Mouse (Mus musculus) retina, adult 2 months (tissue): ENCODE measurements around the gene Ntng1.
"Not testable (repeated sequence)": the region's sequence is repeated elsewhere in the genome, so short reads cannot be mapped to it uniquely, and the experiment has no call there.

Source experiments
- DNase-seq: peaks from one replicate; pipeline ENCODE4 v3.0.0-alpha.2; 2012; ENCODE audit warnings: low read depth, low spot score

The Ntng1 gene

GRCm38 (mm10) chr3:109782289-109782951, 361.4 kb downstream of the Ntng1 start:
- peak; percentile 20 for DNase-seq

GRCm38 (mm10) chr3:109781917-109782288, 361.9 kb downstream of the Ntng1 start:
- DNase-seq: no peak

- DNase-seq: no peak
These were observed 368.6 kb downstream of the Ntng1 start for GRCm38 (mm10) chr3:109775200-109775599.

DNA sequence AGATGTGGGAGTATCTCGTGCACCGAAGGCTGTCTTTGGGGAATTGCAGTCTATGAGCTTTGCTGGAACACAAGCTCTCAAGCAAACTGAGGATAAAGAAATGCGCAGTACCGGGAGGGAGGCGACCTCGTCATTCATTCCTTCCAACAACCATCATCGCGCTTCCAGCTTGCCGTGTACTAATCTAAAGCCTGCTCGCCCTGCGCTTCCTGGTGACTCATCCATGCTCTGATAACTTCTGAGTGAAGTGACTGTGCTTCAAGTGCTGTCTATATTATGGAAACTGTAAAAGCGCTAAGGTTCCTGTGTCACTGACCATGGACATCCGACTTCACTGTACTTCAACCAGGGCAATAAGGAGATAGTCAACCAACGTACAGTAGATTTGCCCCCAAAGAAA, 371.7 kb downstream of the Ntng1 start:
- no peak for DNase-seq

- DNase-seq: no peak
These were observed 376.9 kb downstream of the Ntng1 start for GRCm38 (mm10) chr3:109766939-109767338.

DNA sequence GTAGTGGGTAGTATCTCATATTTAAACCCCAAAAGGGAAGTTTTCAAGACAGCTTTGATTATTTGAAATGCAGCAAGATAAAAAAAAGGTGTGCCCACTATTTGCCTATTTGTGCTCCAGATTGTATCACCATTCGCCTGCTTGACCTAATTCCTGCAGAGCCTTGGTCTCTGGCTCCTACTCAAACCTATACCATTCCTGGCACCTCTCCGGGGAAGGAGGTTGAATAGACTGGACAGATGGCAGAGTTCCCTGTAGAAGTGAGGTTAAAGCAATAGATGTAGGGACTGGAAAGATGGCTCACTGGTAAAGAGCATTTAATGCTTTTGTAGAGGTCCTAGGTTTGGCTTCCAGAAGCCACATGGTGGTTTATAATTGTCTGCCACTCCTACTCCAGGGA, 378.2 kb downstream of the Ntng1 start:
- no peak for DNase-seq

DNA sequence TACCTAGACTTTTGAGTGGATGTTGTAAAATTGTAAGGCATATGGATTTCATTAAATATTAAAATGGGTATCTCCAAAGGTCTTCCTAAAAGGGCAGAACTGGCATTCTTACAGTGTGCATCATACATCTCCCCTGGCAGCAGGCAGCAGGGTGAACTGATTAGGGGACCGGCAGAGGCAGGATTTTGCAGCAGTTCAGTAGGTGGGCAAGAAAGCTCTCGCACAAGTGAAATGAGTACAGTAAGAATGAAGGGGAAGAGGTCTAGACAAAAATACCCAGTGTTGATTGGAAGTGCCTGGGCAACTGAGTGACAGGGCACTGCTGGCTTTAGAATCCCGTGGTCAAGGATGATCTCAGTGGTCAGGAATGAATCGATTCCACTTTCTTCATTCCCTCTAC, 378.7 kb downstream of the Ntng1 start:
- no peak for DNase-seq

DNA sequence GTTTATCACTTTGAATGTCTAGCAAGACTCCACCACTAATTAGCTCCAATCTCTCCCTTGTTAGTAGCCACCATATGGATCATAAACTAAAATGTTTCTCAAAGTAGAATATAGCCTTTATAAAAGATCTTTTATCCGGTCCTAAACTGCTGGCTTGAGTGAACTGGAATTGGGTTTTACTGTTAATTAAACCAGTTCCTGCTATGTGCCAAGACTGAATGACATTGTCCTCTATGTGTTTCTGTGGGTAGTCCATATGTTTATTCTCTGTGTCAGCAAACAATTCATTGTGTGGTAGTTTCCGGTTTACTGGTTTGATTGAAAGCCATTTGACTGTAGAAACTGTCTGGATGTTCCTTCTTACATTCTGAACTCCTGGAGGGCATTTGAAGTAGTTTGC, 387.4 kb downstream of the Ntng1 start:
- no peak for DNase-seq

- DNase-seq: not testable (repeated sequence)
These were observed 396.2 kb downstream of the Ntng1 start for GRCm38 (mm10) chr3:109747593-109747992.

DNA sequence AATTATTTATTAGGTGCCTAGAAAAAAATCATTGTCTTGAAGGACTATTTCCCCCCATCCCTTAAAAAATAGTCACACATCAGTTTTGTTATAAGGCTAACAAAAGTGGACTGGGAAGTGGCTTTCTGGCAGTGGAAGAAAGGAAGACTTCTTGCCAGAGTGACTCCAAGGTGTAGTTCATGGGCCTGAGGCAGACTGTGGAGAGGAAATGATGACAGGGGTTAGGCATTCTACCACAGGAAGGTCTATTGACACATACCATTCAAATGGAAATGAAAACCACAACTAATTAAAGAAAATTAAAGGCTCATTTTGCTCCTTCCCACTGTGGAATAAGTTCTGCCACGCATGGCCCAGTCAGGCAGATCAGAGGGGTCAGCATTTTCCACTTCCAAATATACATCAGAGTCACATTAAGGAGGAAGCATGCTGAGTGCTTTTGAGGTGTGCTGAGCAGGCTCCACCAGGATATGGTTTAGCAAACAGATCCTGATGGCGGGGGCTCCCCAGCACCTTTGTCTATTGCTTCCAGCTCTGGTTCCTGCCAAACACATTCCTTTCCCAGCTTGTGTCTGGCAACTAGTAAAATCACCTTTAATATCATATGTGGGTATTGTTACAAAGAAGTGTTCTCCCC, 403.2 kb downstream of the Ntng1 start:
- no peak for DNase-seq

- DNase-seq: no peak
These were observed 411.3 kb downstream of the Ntng1 start for GRCm38 (mm10) chr3:109732327-109733182.

DNA sequence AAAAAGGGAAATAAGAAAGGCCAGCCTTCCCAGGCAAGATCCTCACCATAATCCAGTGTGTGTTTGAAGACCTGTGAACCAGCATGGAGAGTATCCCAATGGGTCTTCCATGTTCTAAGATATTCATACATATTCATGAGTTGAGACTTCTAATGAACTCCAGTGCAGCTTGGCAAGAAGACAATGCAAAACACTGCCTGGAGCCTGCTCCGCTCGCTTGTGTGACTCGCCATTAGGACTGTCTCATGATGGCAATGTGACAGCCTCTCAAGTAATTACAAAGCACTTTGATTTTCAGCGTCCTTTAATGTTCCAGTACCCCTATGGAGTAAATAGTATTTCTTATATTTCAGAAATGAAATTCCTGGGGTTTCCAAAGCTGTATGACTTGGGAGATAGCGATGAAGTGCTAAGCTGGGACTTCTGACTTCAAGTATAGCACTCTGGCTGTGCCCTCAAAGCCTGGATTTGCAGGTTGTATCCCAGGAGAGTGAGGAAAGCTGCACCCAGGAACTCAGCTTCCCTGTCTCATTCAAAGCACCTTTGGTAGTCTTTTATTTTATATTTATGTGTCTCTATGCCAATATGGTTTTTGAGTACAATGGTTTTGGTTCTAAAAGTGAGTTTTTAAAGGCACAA, 412.1 kb downstream of the Ntng1 start:
- DNase-seq: no peak
